Mouse (Mus musculus) stomach, embryonic 14.5 days (tissue): Measurements from ENCODE around the gene Gpn3. TPM values are rescaled to one million over a fixed set of nuclear protein-coding genes. Genes with fewer than 3 reads are reported as not detected.

ENCODE experiments used
- polyA plus RNA-seq: library from polyadenylated mRNA; unstranded; fragments of >200 nt; fragmentation: Nextera tagmentation; extraction: Ambion mirVana; gene quantifications from 2 replicates; pipeline ENCODE4 v1.2.1, GENCODE M21; 2014

The Gpn3 gene
- polyA plus RNA-seq, 1 experiment from 2014 or later: 67.0 TPM

Other genes starting within 250 kb of the Gpn3 start
- not detected in 2 replicates for gene Ccdc63, start 231.1 kb upstream of the Gpn3 start, polyA plus RNA-seq
- 221 and 234 TPM in 2 replicates for gene Ppp1cc, start 213.6 kb upstream of the Gpn3 start, polyA plus RNA-seq
- 6.2 and 6.3 TPM in 2 replicates for gene Hvcn1, start 165.1 kb upstream of the Gpn3 start, polyA plus RNA-seq
- 6.5 and 8.2 TPM in 2 replicates for gene Tctn1, start 107.4 kb upstream of the Gpn3 start, polyA plus RNA-seq
- gene Pptc7, start 87.5 kb upstream of the Gpn3 start, polyA plus RNA-seq: 11.3 and 11.8 TPM in 2 replicates
- 13.0 and 15.3 TPM in 2 replicates for gene Rad9b, start 17.6 kb upstream of the Gpn3 start, polyA plus RNA-seq
- 209 and 221 TPM in 2 replicates for gene Vps29, start 17.5 kb upstream of the Gpn3 start, polyA plus RNA-seq
- gene Fam216a, start 488 bp downstream of the Gpn3 start, polyA plus RNA-seq: 62.9 and 64.7 TPM in 2 replicates
- gene Arpc3, start 20.0 kb downstream of the Gpn3 start, polyA plus RNA-seq: 43.4 and 49.9 TPM in 2 replicates
- 23.3 and 29.4 TPM in 2 replicates for gene Anapc7, start 49.8 kb downstream of the Gpn3 start, polyA plus RNA-seq
- 36.7 and 40.0 TPM in 2 replicates for gene Atp2a2, start 130.3 kb downstream of the Gpn3 start, polyA plus RNA-seq
- gene Ift81, start 242.6 kb downstream of the Gpn3 start, polyA plus RNA-seq: 49.9 and 50.8 TPM in 2 replicates